Comparison of ENCODE assay signal across 16 mouse cellular contexts in the genomic region with DNA sequence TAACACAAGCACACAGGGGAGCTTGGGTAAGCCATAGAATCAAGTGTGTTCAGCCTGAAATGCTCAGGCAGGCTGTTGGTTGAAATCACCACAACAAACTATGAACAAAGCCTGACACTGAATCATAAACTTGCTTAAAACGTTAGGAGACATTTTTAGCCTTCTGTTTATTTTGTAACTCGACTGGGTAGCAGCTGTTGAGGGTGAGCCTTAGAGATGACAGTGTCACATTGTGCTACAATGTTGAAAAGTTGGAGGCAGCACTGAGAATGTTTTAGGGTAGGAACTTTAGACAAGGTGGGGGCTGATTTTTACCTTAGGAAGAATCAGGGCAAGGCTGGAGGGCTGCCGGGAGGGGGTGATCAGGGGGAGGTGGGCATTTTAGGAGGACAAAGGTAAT.
"Had no signal": no experiment of that assay in that cellular context is flagged by ENCODE, and none has a peak within 500 bp of the region (broad histone marks: within the 10 kb centered on the region; RNA-seq: fewer than 3 reads in every experiment).

No protein-coding gene starts in this region.

- H3K4me3 ChIP-seq: neural tube, embryonic 13.5 days; neural tube, embryonic 15.5 days; stomach, embryonic 15.5 days had no signal

- DNase-seq: retina, postnatal 1 day; right cerebral cortex, adult 18-20 months; right cerebral cortex, postnatal 14 days; right cerebral cortex, postnatal 25 days; right cerebral cortex, postnatal 4 days; spleen, adult 18-20 months; thymus, adult 18-20 months; thymus, adult 2 months; thymus, postnatal 14 days; thymus, postnatal 25 days; thymus, postnatal 36 days; thymus, postnatal 4 days had no signal

- H3K27me3 ChIP-seq: neural tube, embryonic 13.5 days; neural tube, embryonic 15.5 days; stomach, embryonic 15.5 days had no signal

- H3K27ac ChIP-seq: neural tube, embryonic 13.5 days; neural tube, embryonic 15.5 days; stomach, embryonic 15.5 days; stomach, postnatal 0 days had no signal

- H3K36me3 ChIP-seq: neural tube, embryonic 13.5 days; neural tube, embryonic 15.5 days; stomach, embryonic 15.5 days had no signal

- H3K4me2 ChIP-seq: neural tube, embryonic 13.5 days; neural tube, embryonic 15.5 days; stomach, embryonic 15.5 days had no signal
